Mouse (Mus musculus) heart, embryonic 15.5 days (tissue): Measurements from ENCODE around the gene Cul3. TPM values are rescaled to one million over a fixed set of nuclear protein-coding genes. Genes with fewer than 3 reads are reported as not detected.

Source experiments
- ATAC-seq: fragments of 200-750 bp; cut with Nextera tagmentation; replicated peaks from 2 replicates; pipeline ENCODE4 v1.8.0; 2017; ENCODE audit warnings: low read depth, moderate TSS enrichment; ENCODE audit not compliant: insufficient number of reproducible peaks, insufficient read depth, low FRiP score
- H3K27ac ChIP-seq: fragments of 300-500 bp; sonication (generic); 2 replicates; pipeline ENCODE4 v1.5.1; 2015; ENCODE audit warnings: mild to moderate bottlenecking, inconsistent platforms
- H3K27me3 ChIP-seq: fragments of 300-500 bp; sonication (generic); 2 replicates; pipeline ENCODE4 v1.6.1; 2015; ENCODE audit warnings: inconsistent platforms
- H3K36me3 ChIP-seq: fragments of 300-500 bp; sonication (generic); 2 replicates; pipeline ENCODE4 v1.6.1; 2015; ENCODE audit warnings: mild to moderate bottlenecking, inconsistent platforms
- H3K4me1 ChIP-seq: fragments of 300-500 bp; sonication (generic); replicated peaks from 2 replicates; pipeline ENCODE4 v1.6.1; 2015; ENCODE audit warnings: inconsistent platforms
- H3K4me2 ChIP-seq: fragments of 300-500 bp; sonication (generic); 2 replicates; pipeline ENCODE4 v1.6.1; 2015; ENCODE audit warnings: inconsistent platforms, mild to moderate bottlenecking, moderate library complexity
- H3K4me3 ChIP-seq: fragments of 300-500 bp; sonication (generic); 2 replicates; pipeline ENCODE4 v1.5.1; 2015; ENCODE audit warnings: mild to moderate bottlenecking, inconsistent platforms
- H3K9ac ChIP-seq: fragments of 300-500 bp; sonication (generic); 2 replicates; pipeline ENCODE4 v1.6.1; 2015; ENCODE audit warnings: mild to moderate bottlenecking, inconsistent platforms
- H3K9me3 ChIP-seq: fragments of 300-500 bp; sonication (generic); replicated peaks from 2 replicates; pipeline ENCODE4 v1.6.1; 2016; ENCODE audit warnings: inconsistent platforms
- WGBS: fragments of 180-500 bp; shearing (Covaris S2); methylation state at CpG from one replicate; pipeline ENCODE4 v1.1.7; 2015; ENCODE audit warnings: mixed read lengths; 5-methylcytosine and 5-hydroxymethylcytosine counted together
- polyA plus RNA-seq: library from polyadenylated mRNA; unstranded; fragments of >200 nt; fragmentation: Nextera tagmentation; extraction: Ambion mirVana; gene quantifications from 2 replicates; pipeline ENCODE4 v1.2.1, GENCODE M21; 2015

The Cul3 gene
- polyA plus RNA-seq, 1 experiment from 2014 or later = 21.3 TPM

DNA sequence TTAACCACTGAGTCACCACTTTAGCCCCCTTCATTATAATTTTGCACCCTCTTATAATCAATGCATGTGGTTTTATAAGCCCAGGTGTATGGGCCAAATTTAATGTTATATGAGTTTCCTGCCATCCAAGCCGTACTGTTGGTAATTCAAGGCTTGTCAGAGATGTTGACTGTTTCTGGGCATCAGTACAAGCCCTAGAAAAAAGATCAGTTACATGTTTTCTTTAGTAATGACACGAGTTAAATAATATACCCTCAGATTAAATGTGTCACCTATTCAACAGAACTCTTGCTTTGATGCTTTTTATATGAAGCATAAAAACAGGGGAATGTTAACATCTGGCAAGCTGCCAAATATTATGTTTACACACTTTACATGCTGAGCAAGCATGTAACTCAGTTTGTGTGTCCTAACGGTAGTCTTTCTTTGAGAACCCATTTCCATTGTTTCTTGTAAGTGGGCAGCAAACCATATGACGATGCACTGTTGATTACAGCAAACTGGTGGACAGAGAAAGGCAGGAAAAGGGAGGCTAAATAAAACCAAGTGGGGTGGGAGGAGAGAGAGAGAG is 19.8 kb upstream of the Cul3 start:
- Histone ChIP-seq H3K4me1 (no peaks in the 10 kb centered on the region), H3K4me3 (no peak overlapping the region), H3K9me3 (no peaks in the 10 kb centered on the region), H3K36me3 (no peaks in the 10 kb centered on the region), H3K9ac (no peak overlapping the region), H3K4me2 (no peak overlapping the region), H3K27ac (no peak overlapping the region), H3K27me3 (no peaks in the 10 kb centered on the region)
- no peak for ATAC-seq
- 42% methylated on average over 4 of the region's 4 CpGs for WGBS

DNA sequence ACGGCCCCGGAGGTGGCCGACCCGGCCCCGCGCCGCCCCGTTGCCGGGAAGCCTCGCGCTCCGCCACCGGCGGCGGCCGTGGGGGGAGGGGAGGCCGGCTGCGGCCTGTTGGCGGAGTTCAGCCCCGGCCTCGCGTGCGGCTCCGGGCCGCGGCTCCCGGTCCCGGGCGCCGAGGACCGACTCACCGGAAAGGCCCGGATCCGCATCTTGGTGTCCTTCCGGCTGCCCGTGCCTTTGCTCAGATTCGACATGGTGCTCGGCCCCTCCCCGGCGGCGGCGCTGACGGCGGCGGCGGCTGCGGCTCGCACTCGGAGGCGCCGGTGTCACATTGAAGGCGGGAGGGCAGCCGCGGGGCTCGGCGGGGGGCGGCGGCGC is 232 bp downstream of the Cul3 start:
- H3K4me3 ChIP-seq = peak overlapping the region; percentile 96
- under 1% methylated on average over 52 of the region's 59 CpGs for WGBS
- H3K9me3 ChIP-seq = no peaks in the 10 kb centered on the region
- H3K27me3 ChIP-seq = no peaks in the 10 kb centered on the region
- peak overlapping the region; percentile 82 for H3K4me2 ChIP-seq
- peak; percentile 37 for ATAC-seq
- peak overlapping the region; percentile 99 for H3K27ac ChIP-seq
- H3K4me1 ChIP-seq = peaks cover 24% of the 10 kb centered on the region
- peak overlapping the region; percentile 96 for H3K9ac ChIP-seq
- no peaks in the 10 kb centered on the region for H3K36me3 ChIP-seq

DNA sequence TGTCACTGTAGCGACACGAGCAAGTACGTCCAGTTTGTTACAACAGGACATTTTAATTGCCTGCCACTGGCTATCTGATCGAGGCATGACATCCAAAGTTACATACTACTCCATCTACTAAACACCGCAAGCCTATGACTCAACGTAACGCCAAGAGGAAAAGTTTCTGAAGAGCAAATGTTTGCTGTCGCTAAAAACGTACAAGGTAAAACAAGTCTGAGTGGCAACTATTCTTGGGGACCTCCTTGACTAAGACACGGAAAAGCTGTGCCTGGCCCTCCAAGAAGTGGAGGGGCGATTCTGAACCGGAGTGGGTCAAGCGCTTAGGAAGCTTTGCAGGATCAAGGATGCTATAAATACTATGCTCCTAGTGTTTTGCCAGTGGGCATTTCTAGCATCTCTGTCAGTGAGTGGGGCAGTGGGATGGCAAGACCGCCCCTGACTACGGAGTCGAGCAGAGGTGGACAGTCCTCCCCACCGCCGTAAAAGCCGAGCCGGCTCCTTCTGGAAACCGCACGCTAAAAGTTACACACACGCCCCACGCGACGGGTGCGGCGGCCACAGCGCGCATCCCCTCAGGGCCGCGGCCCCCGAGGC is 757 bp downstream of the Cul3 start:
- Histone ChIP-seq H3K9me3 (no peaks in the 10 kb centered on the region), H3K36me3 (no peaks in the 10 kb centered on the region), H3K27me3 (no peaks in the 10 kb centered on the region), H3K4me3 (peak overlapping the region; percentile 96), H3K9ac (peak overlapping the region; percentile 96), H3K4me1 (peaks cover 27% of the 10 kb centered on the region), H3K4me2 (peak overlapping the region; percentile 82), H3K27ac (peak overlapping the region; percentile 99)
- peak; percentile 1; the same call in 1 of the 2 replicates for ATAC-seq
- WGBS = under 1% methylated on average over 33 of the region's 33 CpGs

DNA sequence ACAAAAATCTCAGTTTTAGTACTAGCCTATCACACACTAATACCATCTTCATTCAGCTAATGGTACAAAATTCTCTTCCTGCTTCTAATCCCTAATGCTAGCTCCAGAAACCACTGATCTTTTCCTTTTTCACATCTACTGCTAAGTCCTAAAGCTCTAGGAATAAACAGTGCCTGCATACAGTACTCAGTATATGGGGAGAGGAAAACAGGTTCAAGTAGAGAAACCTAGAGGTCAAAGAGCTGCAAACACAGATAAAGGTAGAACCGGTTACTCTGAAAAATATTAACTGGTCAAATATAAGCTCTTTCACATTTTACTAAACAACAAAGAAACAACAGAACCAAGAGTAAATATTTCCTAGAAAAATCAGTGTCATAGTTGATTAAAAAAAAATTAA is 1.9 kb downstream of the Cul3 start:
- Histone ChIP-seq H3K27me3 (no peaks in the 10 kb centered on the region), H3K9me3 (no peaks in the 10 kb centered on the region), H3K36me3 (no peaks in the 10 kb centered on the region), H3K27ac (no peak overlapping the region), H3K9ac (peak overlapping the region; percentile 49), H3K4me2 (peak overlapping the region; percentile 82), H3K4me1 (peaks cover 36% of the 10 kb centered on the region), H3K4me3 (peak overlapping the region; percentile 35)
- WGBS = 7% methylated on average over 1 of the region's 1 CpGs
- ATAC-seq = no peak

DNA sequence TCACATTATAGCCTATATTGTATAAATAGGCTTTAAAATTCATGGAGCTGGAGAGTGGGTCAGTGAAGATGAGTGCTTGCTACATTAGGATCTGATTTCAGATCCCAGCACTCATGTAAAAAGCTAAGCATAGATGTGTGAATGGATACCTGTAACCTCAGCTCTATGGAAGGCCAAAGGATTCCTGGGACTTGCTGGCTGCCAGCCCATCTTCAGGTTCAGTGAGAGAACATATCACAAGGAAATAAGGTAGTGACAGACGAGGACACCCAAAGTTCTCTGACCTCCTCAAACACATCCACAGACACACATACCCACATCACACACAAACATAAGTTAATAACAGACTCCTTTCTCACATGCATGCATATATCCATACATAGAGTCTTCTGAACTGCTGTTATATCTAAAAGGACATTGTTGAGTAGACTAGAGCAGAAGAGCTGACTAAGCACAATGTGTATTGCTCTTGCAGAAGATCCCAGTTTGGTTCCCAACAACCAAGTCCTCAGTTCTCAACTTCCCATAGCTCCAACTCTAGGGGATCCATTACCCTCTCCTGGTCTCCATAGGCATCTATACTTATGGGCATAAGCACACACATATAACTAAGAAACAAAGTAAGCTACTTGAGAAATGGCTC is 4.4 kb downstream of the Cul3 start:
- H3K9ac ChIP-seq = no peak overlapping the region
- H3K27ac ChIP-seq = no peak overlapping the region
- no peaks in the 10 kb centered on the region for H3K9me3 ChIP-seq
- ATAC-seq = no peak
- no peak overlapping the region for H3K4me3 ChIP-seq
- H3K4me1 ChIP-seq = peaks cover 35% of the 10 kb centered on the region
- no peak overlapping the region for H3K4me2 ChIP-seq
- no peaks in the 10 kb centered on the region for H3K36me3 ChIP-seq
- no peaks in the 10 kb centered on the region for H3K27me3 ChIP-seq
- WGBS = 65% methylated on average over 1 of the region's 1 CpGs

DNA sequence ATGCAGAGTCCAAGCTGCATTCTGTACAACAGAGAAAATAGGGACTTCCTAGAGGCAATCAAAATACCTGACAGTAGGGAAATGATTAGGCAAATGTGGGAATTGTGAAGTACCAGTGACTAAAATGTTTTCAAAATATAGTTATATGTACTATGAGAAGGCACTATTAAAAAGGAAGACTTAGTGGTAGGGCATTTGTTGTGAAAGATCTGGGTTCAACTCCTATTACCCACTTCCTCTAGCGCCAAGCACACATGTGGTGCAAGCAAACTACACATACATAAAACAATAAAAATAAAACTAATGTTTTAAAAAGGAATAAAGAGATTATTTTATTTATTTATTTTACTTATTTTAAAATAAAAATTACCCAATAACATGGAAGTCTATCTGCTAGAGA is 5.2 kb downstream of the Cul3 start:
- no peaks in the 10 kb centered on the region for H3K27me3 ChIP-seq
- 93% methylated on average over 1 of the region's 1 CpGs for WGBS
- no peak overlapping the region for H3K27ac ChIP-seq
- H3K9ac ChIP-seq = no peak overlapping the region
- no peak for ATAC-seq
- H3K36me3 ChIP-seq = no peaks in the 10 kb centered on the region
- no peak overlapping the region for H3K4me3 ChIP-seq
- H3K4me2 ChIP-seq = no peak overlapping the region
- peaks cover 35% of the 10 kb centered on the region for H3K4me1 ChIP-seq
- no peaks in the 10 kb centered on the region for H3K9me3 ChIP-seq

DNA sequence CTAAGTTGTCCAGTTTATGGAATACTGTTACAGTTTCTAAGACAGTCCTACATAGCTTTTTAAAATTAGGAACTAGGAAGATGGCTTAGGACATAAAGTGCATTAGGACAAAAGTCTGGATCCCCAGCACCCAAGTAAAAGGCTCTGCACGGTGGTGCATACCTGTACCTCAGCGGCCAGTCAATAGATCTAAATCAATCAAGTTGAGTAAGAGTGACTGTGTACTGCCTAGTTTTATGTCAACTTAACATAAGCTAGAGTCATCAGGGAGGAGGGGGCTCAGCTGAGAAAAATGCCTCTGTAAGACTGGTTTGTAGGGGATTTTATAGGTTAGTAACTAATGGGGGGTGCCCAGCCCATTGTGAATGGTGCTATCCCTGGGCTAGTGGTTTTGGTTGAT is 9.3 kb downstream of the Cul3 start:
- Histone ChIP-seq H3K9ac (no peak overlapping the region), H3K4me2 (no peak overlapping the region), H3K9me3 (no peaks in the 10 kb centered on the region), H3K4me1 (peaks cover 26% of the 10 kb centered on the region), H3K27ac (no peak overlapping the region), H3K36me3 (no peaks in the 10 kb centered on the region), H3K27me3 (no peaks in the 10 kb centered on the region), H3K4me3 (no peak overlapping the region)
- 75% methylated on average over 2 of the region's 2 CpGs for WGBS
- no peak for ATAC-seq

DNA sequence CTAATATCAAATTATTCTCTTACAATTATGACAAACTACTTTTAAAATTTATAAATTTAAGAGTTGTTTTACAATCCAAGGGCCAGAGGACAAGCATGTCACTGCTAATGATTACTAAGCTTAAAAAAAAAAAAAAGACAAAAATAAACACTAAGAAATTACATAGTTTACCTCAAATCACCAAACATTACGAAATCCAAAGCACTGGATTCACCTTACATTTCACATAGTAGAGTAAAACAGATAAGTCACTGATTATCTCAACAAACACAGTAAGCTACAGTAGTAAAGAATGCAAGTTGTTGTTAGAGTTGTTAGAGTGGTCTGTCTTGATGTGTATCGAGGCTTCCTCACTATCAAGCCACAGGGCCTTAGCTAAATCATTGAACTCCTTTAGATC is 14.5 kb downstream of the Cul3 start:
- Histone ChIP-seq H3K36me3 (no peaks in the 10 kb centered on the region), H3K4me1 (peaks cover 17% of the 10 kb centered on the region; the same call in 1 of the 2 replicates), H3K4me3 (no peak overlapping the region), H3K9ac (no peak overlapping the region), H3K4me2 (no peak overlapping the region), H3K9me3 (no peaks in the 10 kb centered on the region), H3K27me3 (no peaks in the 10 kb centered on the region), H3K27ac (no peak overlapping the region)
- no peak for ATAC-seq
- 80% methylated on average over 2 of the region's 2 CpGs for WGBS

DNA sequence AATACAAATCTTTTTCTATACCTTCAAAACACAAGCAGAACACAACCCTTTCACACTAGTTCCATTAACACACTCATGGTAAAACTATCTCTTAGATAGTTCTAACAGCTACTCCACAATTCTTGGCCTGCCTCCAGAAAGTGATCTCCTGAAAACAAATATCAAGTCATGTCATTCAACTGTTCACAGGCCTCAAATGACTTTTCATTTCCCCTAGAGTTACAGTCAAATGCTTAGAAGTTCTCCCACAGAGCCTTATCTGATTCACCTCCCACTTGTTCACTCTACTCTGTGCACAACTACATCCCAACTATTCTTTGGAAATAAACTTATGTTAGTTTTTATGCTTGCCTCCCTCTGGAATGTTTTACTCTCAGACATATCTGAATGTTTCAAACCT is 15.9 kb downstream of the Cul3 start:
- no peak for ATAC-seq
- H3K27me3 ChIP-seq = no peaks in the 10 kb centered on the region

DNA sequence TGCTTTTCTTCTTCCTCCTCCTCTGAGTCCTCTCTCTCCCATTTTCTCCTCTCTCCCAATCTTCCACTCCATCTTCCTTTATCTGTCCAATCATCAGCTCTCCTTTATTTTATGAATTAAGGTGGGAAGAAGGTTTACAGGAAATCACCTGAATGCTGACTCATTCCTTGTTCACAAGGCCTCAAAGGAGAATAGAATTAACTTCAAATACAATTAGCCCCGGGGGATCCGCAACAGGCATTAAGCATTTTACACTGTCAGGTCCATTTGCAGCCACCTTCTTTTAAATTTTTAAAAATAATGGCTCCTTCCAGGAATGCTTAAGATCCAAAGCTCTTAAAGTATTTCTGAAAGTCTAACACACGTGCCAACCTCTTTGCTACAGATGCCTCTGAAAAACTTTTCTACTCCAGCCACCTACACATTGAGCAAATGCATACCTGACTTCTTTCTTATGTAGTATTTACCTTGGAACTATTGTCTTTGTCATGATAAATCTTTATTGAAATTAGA is 24.7 kb downstream of the Cul3 start:
- Histone ChIP-seq H3K36me3 (no peaks in the 10 kb centered on the region), H3K4me2 (no peak overlapping the region), H3K27ac (no peak overlapping the region), H3K4me1 (no peaks in the 10 kb centered on the region), H3K4me3 (no peak overlapping the region), H3K27me3 (no peaks in the 10 kb centered on the region), H3K9me3 (no peaks in the 10 kb centered on the region), H3K9ac (no peak overlapping the region)
- no peak for ATAC-seq
- WGBS = 85% methylated on average over 3 of the region's 3 CpGs

More for the DNA sequence above, 15.9 kb downstream of the Cul3 start:
- H3K9ac ChIP-seq = no peak overlapping the region
- no peak overlapping the region for H3K4me3 ChIP-seq
- H3K9me3 ChIP-seq = no peaks in the 10 kb centered on the region
- peaks cover 17% of the 10 kb centered on the region; the same call in 1 of the 2 replicates for H3K4me1 ChIP-seq
- no peak overlapping the region for H3K27ac ChIP-seq
- H3K36me3 ChIP-seq = no peaks in the 10 kb centered on the region
- H3K4me2 ChIP-seq = no peak overlapping the region

DNA sequence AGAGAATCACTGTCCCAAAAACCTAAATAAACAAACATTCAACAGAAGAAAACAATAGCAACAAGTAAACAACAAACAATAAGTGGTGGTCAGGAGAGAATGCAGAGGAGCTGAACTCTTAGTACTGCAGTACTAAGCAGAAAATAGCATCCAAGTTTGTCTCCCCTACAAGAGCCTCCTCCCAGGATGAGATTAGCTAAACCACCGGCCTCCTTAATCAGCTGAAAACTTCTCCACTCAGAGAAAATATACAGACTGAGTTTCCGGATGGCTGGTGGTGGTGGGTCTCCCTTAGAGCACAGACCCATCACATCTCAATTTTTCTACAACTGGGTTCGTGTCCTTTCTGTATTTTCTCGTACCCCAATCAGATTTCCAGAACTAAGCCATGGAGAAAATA is 47.0 kb downstream of the Cul3 start:
- H3K4me3 ChIP-seq = no peak overlapping the region
- 44% methylated on average over 4 of the region's 4 CpGs for WGBS
- no peak overlapping the region for H3K27ac ChIP-seq
- no peaks in the 10 kb centered on the region for H3K9me3 ChIP-seq
- H3K4me1 ChIP-seq = peaks cover 32% of the 10 kb centered on the region
- no peak overlapping the region for H3K9ac ChIP-seq
- peaks cover 3% of the 10 kb centered on the region; the same call in 1 of the 2 replicates for H3K36me3 ChIP-seq
- H3K4me2 ChIP-seq = no peak overlapping the region
- H3K27me3 ChIP-seq = no peaks in the 10 kb centered on the region
- ATAC-seq = no peak

DNA sequence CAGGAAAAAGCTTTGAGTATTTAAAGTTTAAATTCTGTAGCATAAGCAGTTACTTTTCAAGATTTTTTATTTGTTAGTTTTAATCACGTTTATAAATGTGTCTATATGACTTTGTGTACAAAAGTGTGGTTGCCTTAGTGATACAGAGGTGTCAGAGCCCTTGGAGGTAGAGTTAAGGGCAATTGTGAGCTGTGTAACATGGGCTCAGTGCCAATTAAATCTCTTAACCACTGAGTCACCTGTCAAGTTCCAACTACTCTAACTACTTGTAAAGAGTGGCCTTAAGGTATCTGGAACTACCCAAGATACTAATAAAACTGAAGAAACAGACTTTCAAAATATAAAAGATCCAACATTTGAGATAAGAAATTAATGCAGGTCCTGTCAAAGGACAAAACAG is 61.5 kb downstream of the Cul3 start:
- 55% methylated on average over 1 of the region's 1 CpGs for WGBS
- H3K4me3 ChIP-seq = no peak overlapping the region
- ATAC-seq = no peak
- H3K4me2 ChIP-seq = no peak overlapping the region
- H3K9ac ChIP-seq = no peak overlapping the region
- peaks cover 59% of the 10 kb centered on the region for H3K36me3 ChIP-seq
- no peak overlapping the region for H3K27ac ChIP-seq
- no peaks in the 10 kb centered on the region for H3K27me3 ChIP-seq
- H3K9me3 ChIP-seq = no peaks in the 10 kb centered on the region
- no peaks in the 10 kb centered on the region for H3K4me1 ChIP-seq
